Mouse (Mus musculus): ENCODE measurements around the gene Fryl.

DNA sequence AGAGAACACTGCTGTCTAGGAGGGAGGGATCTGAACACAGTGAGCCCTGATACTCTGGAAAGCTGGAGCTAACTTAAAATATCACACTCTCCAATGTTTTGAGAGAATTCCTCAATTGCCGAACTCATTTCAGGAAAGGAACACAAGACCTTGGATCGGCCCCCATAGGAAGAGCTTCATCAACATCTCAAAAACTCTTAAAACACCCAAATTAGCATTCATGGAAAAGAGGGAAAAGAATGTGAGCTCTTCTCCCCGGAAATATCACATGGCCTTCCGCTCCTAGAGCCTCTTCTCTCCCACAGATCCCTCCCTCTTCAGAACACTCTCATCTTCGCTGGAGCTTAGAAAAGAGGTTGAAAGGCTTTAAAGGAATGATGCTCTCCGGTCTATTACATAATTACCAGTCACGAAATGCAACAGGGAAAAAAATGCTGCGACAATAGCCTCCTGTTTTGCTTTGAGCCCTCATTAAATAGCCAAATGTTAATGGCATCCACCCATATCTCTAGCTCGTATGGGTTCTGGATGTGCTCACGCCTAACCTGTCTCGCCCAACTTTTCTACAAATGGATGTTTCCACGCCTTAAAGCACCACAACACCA, 84.4 kb downstream of the Fryl start:
- TF ChIP-seq POLR2A (IDR thresholded peaks at IDR 0.05; ENCODE audit: low read depth, low read length): no peak
- no peak for TF ChIP-seq CTCF (conservative IDR thresholded peaks at IDR 0.05; ENCODE audit: insufficient read depth, insufficient read length, low read depth, low read length)

All from kidney, adult 2 months (tissue).